Mouse (Mus musculus) hindbrain, embryonic 12.5 days (tissue): ENCODE data around the gene Itpa. TPM values are rescaled to one million over a fixed set of nuclear protein-coding genes. Genes with fewer than 3 reads are reported as not detected.
A peak's percentile ranks its signal among the peaks of the same experiment; 100 is the strongest.
"Not testable (repeated sequence)": the region's sequence is repeated elsewhere in the genome, so short reads cannot be mapped to it uniquely, and the experiment has no call there.

Experiments
- ATAC-seq: fragments of 200-750 bp; cut with Nextera tagmentation; 2 replicates; pipeline ENCODE4 v1.8.0; 2017; ENCODE audit warnings: moderate TSS enrichment; ENCODE audit not compliant: low FRiP score
- H3K27ac ChIP-seq: fragments of 300-500 bp; sonication (generic); 2 replicates; pipeline ENCODE4 v1.5.1; 2016; ENCODE audit warnings: mild to moderate bottlenecking
- H3K27me3 ChIP-seq: fragments of 300-500 bp; sonication (generic); 2 replicates; pipeline ENCODE4 v1.6.1; 2016; ENCODE audit warnings: mild to moderate bottlenecking
- H3K36me3 ChIP-seq: fragments of 300-500 bp; sonication (generic); 2 replicates; pipeline ENCODE4 v1.6.1; 2016; ENCODE audit warnings: mild to moderate bottlenecking
- H3K4me1 ChIP-seq: fragments of 300-500 bp; sonication (generic); 2 replicates; pipeline ENCODE4 v1.6.1; 2016
- H3K4me2 ChIP-seq: fragments of 300-500 bp; sonication (generic); replicated peaks from 2 replicates; pipeline ENCODE4 v1.6.1; 2016; ENCODE audit warnings: mild to moderate bottlenecking
- H3K4me3 ChIP-seq: fragments of 300-500 bp; sonication (generic); 2 replicates; pipeline ENCODE4 v1.5.1; 2016; ENCODE audit warnings: mild to moderate bottlenecking
- H3K9ac ChIP-seq: fragments of 300-500 bp; sonication (generic); 2 replicates; pipeline ENCODE4 v1.6.1; 2016; ENCODE audit warnings: mild to moderate bottlenecking, moderate library complexity
- H3K9me3 ChIP-seq: fragments of 300-500 bp; sonication (generic); replicated peaks from 2 replicates; pipeline ENCODE4 v1.6.1; 2016; ENCODE audit warnings: mild to moderate bottlenecking
- WGBS: fragments of 180-500 bp; shearing (Covaris S2); methylation state at CpG from one replicate; pipeline ENCODE4 v1.1.7; 2016; 5-methylcytosine and 5-hydroxymethylcytosine counted together
- polyA plus RNA-seq: library from polyadenylated mRNA; unstranded; fragments of >200 nt; fragmentation: Nextera tagmentation; extraction: Ambion mirVana; gene quantifications from 2 replicates; pipeline ENCODE4 v1.2.1, GENCODE M21; 2016

Itpa gene
- polyA plus RNA-seq, 1 experiment from 2014 or later: 130 TPM

GRCm38 (mm10) chr2:130639276-130639675 lies 28.1 kb upstream of the Itpa start:
- WGBS: 82% methylated on average over 6 of the region's 6 CpGs

DNA sequence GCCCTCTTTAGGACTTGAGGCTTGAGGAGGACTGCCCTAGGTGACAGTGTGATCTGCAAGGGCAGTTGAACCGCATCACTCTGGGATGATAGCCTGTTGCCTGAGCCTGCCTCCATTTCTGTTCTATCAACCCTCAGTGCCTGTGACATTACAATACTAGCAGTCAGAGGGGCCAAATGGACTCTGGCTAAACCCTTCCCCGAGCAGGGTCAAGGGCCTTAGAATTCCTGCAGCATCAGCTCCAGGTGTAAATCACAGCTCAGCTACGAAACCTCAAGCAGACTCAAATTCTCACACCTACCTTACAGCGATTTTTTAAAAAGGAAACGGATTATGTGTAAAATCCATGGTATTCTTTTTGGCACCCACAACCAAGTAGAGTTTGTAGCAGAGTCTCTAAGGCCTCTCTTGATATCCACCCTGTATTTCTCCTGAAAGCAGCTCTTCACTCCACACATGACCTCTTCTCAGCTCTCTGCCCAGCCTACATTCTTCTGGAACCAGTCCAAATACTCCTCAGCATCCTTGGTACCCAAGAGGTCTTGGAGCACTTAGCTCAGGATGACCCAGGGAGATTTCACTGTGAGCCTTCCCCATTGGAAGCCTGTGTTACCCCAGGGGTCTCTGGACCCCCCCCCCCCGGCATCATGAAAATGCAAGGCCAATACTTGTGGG lies 25.9 kb upstream of the Itpa start:
- H3K27ac ChIP-seq: no peak overlapping the region
- H3K4me2 ChIP-seq: peak overlapping the region; percentile 94
- WGBS: 76% methylated on average over 6 of the region's 6 CpGs
- no peak for ATAC-seq
- H3K9me3 ChIP-seq: no peaks in the 10 kb centered on the region
- peaks cover 15% of the 10 kb centered on the region for H3K4me1 ChIP-seq
- peak overlapping the region; percentile 72 for H3K4me3 ChIP-seq
- H3K27me3 ChIP-seq: peaks cover 42% of the 10 kb centered on the region
- no peaks in the 10 kb centered on the region; the same call in 1 of the 2 replicates for H3K36me3 ChIP-seq
- H3K9ac ChIP-seq: no peak overlapping the region; the same call in 1 of the 2 replicates

More at GRCm38 (mm10) chr2:130639276-130639675, 28.1 kb upstream of the Itpa start:
- H3K27me3 ChIP-seq: peaks cover 64% of the 10 kb centered on the region
- H3K9me3 ChIP-seq: no peaks in the 10 kb centered on the region
- no peak overlapping the region for H3K4me2 ChIP-seq
- H3K4me1 ChIP-seq: peaks cover 35% of the 10 kb centered on the region
- no peak for ATAC-seq
- no peaks in the 10 kb centered on the region for H3K36me3 ChIP-seq
- H3K9ac ChIP-seq: no peak overlapping the region
- H3K4me3 ChIP-seq: no peak overlapping the region
- no peak overlapping the region for H3K27ac ChIP-seq

DNA sequence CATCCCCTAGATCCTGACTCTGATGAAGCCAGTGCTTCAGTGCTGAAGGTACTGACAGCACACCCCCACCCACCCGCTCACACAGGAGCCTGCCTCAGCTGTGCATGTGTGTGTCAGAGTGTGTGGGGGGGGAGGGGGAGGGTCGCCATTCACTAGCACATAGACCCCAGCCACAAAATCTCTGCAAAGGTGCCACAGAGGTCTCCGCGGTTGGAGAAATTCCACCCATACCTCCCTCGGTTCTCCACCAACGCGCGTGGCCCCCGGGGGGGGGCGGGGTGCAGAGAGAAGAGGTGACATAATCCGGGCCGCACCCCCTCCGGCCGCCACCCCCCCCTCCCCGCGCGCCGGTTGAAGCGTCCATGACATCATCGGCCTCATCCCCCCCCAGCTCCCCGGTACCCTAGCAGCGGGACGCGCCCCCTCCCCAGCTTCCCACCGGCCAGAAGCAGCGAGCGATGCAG lies 25.2 kb upstream of the Itpa start:
- Histone ChIP-seq H3K9ac (peak overlapping the region; percentile 76), H3K9me3 (no peaks in the 10 kb centered on the region), H3K36me3 (peaks cover 3% of the 10 kb centered on the region; the same call in 1 of the 2 replicates), H3K27ac (peak overlapping the region; percentile 40; the same call in 1 of the 2 replicates), H3K4me1 (peaks cover 15% of the 10 kb centered on the region), H3K4me2 (peak overlapping the region; percentile 94), H3K27me3 (peaks cover 34% of the 10 kb centered on the region), H3K4me3 (peak overlapping the region; percentile 72)
- peak; percentile 80 for ATAC-seq
- WGBS: 1% methylated on average over 12 of the region's 27 CpGs

DNA sequence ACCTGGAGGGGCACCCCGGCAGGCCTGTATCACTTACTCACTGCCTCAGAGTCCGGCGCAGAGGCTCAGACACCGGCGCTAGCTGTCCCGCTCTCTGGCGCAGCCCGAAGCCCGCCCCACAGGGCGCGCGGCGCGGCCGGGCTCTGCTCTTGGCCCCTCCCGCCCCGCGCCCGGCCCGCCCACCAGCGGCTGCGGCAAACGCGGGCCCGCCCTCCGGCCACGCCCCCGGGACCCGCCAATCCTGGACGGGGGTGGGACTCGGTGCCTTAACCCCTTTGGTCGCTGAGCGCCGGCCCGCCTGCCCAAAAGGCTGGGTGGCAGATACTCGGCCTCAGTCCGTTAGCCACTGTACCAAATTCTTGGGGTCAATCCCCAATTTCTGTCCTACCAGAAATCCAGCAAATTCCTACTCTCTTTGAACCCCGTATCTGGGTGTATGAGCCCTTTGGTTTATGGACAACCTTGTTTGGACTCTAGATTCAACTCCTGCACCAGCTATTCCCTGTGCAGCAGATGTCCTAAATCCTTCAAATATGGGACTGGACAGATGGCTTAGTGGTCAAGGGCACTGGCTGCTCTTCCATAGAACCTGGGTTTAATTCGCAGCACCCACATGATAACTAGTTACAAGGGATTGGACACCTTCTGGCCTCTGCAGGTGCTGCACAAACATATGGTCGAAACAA lies 24.6 kb upstream of the Itpa start, which contains the start of gene Lzts3:
Lzts3 (minus strand) TSS at position 120 of the 686 bp plus-strand sequence.
- H3K27ac ChIP-seq: peak within 1 kb of the TSS; percentile 40; the same call in 1 of the 2 replicates

DNA sequence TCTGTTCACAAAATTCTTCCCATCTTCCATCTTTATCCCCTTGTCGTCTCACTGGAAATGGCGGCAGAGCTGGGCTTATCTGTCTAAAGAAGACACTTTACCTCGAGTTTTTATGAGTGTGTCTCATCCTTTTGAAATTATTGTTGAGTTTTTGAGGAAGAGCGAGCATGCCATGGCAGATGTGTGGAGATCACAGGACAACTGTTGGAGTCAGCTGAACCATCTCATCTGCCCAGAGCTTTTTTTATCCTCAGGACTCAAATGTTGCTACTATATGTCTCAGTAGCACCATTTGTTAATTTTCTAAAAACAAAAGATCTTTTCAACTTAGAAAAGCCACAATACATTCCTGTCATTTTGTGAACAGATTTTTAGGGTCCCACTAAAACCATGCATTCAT lies 22.2 kb upstream of the Itpa start:
- H3K9ac ChIP-seq: no peak overlapping the region
- peaks cover 9% of the 10 kb centered on the region for H3K36me3 ChIP-seq
- no peak overlapping the region for H3K27ac ChIP-seq
- no peak for ATAC-seq
- no peak overlapping the region for H3K4me3 ChIP-seq
- no peaks in the 10 kb centered on the region for H3K9me3 ChIP-seq
- H3K4me1 ChIP-seq: peaks cover 12% of the 10 kb centered on the region
- H3K27me3 ChIP-seq: peaks cover 9% of the 10 kb centered on the region; the same call in 1 of the 2 replicates
- WGBS: 79% methylated on average over 4 of the region's 4 CpGs
- no peak overlapping the region for H3K4me2 ChIP-seq

More for the DNA sequence above, 24.6 kb upstream of the Itpa start, which contains the start of gene Lzts3:
- peaks cover 15% of the 10 kb centered on the region for H3K4me1 ChIP-seq
- peak within 1 kb of the TSS; percentile 76 for H3K9ac ChIP-seq
- peak within 1 kb of the TSS; percentile 94 for H3K4me2 ChIP-seq
- no peaks in the 10 kb centered on the region for H3K9me3 ChIP-seq
- 5% methylated on average over 21 of the region's 40 CpGs for WGBS
- H3K27me3 ChIP-seq: peaks cover 28% of the 10 kb centered on the region
- peak; percentile 96 for ATAC-seq
- peak within 1 kb of the TSS; percentile 72 for H3K4me3 ChIP-seq
- peaks cover 4% of the 10 kb centered on the region; the same call in 1 of the 2 replicates for H3K36me3 ChIP-seq

- WGBS: 79% methylated on average over 6 of the region's 6 CpGs
- not testable (repeated sequence) for H3K27me3 ChIP-seq, ATAC-seq, H3K9ac ChIP-seq, H3K4me3 ChIP-seq, H3K4me2 ChIP-seq, H3K4me1 ChIP-seq, H3K9me3 ChIP-seq, H3K27ac ChIP-seq
- H3K36me3 ChIP-seq: peaks cover 34% of the 10 kb centered on the region
Observed at GRCm38 (mm10) chr2:130649028-130649427, 18.4 kb upstream of the Itpa start.

DNA sequence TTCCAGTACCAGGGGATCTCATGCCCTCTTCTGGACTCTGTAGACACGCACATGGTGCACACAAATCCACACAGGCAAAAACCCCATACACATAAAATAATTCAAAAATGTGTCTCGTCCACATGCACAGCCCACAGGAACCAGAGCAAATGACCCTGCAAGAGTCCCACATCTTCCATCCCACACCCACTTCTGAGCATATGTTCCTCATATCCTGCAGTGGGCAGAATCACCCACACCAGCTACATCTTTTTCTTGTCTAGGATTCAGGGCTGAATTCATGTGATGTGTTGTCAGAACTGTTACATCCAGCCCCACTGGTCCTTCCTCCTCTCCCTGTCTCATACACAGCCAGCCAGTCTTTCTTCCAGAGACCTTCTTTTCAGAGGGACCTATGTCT lies 14.1 kb upstream of the Itpa start:
- H3K9ac ChIP-seq: no peak overlapping the region
- H3K36me3 ChIP-seq: peaks cover 70% of the 10 kb centered on the region
- no peak overlapping the region for H3K27ac ChIP-seq
- H3K4me3 ChIP-seq: no peak overlapping the region
- no peaks in the 10 kb centered on the region for H3K9me3 ChIP-seq
- 96% methylated on average over 2 of the region's 2 CpGs for WGBS
- ATAC-seq: no peak
- no peaks in the 10 kb centered on the region for H3K4me1 ChIP-seq
- H3K4me2 ChIP-seq: no peak overlapping the region
- no peaks in the 10 kb centered on the region for H3K27me3 ChIP-seq

DNA sequence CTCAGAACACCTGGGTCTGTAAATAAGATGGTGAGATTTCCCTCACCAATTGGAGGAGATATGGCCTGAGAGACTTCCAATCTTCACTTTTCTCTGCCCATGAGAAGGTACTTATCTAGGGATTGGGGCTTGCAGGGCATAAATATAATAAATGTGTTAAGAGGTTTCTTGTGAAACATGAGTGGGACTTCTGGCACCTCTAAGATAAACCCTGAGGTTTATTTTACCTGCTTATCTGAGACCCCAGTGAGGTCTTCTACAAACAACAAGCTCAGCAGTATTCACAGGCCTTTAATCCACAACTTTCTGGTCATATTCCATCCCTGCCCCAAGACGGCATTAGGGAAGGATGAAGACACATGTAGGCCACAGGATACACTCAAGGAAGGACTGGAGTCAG lies 13.7 kb upstream of the Itpa start:
- 88% methylated on average over 1 of the region's 1 CpGs for WGBS
- Histone ChIP-seq H3K4me1 (no peaks in the 10 kb centered on the region), H3K27ac (no peak overlapping the region), H3K9me3 (no peaks in the 10 kb centered on the region), H3K9ac (no peak overlapping the region), H3K27me3 (no peaks in the 10 kb centered on the region), H3K36me3 (peaks cover 75% of the 10 kb centered on the region), H3K4me2 (no peak overlapping the region), H3K4me3 (no peak overlapping the region)
- no peak for ATAC-seq

DNA sequence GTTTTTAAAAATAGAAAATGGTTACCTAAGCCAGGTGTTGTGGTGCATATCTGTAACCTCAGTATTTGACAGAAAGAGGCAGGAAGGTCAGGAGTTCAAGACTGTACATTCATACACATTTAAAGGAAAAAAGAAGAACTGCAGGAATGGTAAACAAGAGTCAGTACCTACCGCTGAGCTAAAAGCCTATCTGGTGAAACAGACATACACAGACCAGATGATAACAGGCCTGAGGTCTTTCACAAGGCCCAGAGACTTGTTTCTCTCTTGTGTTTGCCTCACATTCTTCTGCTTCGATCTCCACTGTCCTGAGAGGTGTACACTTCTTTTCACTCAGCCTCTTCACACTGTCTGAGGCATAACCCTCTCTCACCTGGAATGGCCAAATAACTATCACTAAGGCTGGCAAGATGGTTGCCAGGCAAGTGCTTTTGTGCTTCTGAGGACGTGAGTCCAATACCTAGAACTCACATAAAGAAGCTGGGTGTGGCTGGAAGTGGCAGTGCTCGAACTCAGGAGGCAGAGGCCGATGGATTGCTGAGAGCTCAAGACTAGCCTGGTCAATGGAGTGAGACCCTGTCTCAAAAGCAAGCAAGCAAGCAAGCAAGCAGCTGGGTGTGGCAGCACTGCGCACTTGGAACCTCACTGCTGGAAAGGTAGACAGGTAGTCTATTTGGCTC lies 11.6 kb upstream of the Itpa start:
- Histone ChIP-seq H3K9me3 (no peaks in the 10 kb centered on the region), H3K4me3 (no peak overlapping the region), H3K4me1 (no peaks in the 10 kb centered on the region), H3K9ac (no peak overlapping the region), H3K27me3 (no peaks in the 10 kb centered on the region), H3K27ac (no peak overlapping the region), H3K36me3 (peaks cover 76% of the 10 kb centered on the region), H3K4me2 (no peak overlapping the region)
- ATAC-seq: no peak
- WGBS: 88% methylated on average over 6 of the region's 6 CpGs

DNA sequence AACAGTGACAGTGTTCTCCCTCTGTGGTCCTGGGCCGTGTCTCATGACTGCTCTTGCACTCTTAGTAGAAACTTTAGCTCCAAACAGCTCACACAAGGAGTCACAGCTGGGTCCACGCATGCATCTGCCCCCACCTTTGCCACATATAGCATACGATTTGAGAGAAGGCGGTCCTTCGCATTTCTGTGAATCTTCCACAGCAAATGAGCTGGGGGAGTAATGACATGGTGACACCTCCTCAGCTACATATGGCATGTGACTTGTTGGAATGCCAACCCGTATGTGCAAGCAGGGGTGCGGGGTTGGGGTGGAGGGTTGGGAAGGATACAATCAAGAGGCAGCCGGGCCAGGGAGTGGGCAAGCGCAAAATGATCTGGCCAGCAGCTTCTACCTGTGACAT lies 10.9 kb upstream of the Itpa start:
- no peak for ATAC-seq
- no peaks in the 10 kb centered on the region for H3K4me1 ChIP-seq
- no peak overlapping the region for H3K9ac ChIP-seq
- H3K9me3 ChIP-seq: no peaks in the 10 kb centered on the region
- no peak overlapping the region for H3K4me3 ChIP-seq
- no peak overlapping the region for H3K4me2 ChIP-seq
- peaks cover 81% of the 10 kb centered on the region for H3K36me3 ChIP-seq
- H3K27ac ChIP-seq: no peak overlapping the region
- WGBS: 95% methylated on average over 9 of the region's 9 CpGs
- H3K27me3 ChIP-seq: no peaks in the 10 kb centered on the region

DNA sequence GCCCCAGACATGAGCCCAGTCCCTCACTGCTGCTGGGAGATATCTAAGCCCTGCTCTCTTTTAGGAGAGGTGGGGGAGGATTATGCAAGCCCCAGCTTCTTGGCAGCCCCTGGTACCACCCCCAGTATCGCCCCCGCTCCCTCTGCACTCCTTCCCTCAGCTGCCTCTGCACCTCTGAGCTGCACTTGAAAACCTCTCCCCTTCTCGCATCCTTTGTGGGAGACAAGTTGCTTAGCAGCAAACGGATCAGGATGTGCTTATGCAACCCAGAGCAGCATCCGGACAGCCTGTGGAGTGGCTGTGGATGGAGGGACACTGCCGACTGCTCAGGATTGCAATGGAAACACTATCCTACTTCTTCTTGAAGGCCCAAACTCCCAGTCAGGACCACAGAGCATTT lies 9.9 kb upstream of the Itpa start:
- no peak overlapping the region for H3K9ac ChIP-seq
- H3K27ac ChIP-seq: no peak overlapping the region
- no peaks in the 10 kb centered on the region for H3K9me3 ChIP-seq
- no peaks in the 10 kb centered on the region for H3K27me3 ChIP-seq
- no peak overlapping the region for H3K4me3 ChIP-seq
- peaks cover 84% of the 10 kb centered on the region for H3K36me3 ChIP-seq
- no peak for ATAC-seq
- WGBS: 86% methylated on average over 6 of the region's 6 CpGs
- H3K4me2 ChIP-seq: no peak overlapping the region
- peaks cover under 1% of the 10 kb centered on the region; the same call in 1 of the 2 replicates for H3K4me1 ChIP-seq

- Histone ChIP-seq H3K27ac (no peak overlapping the region), H3K4me2 (no peak overlapping the region), H3K9ac (no peak overlapping the region), H3K36me3 (peaks cover 74% of the 10 kb centered on the region), H3K4me3 (no peak overlapping the region), H3K27me3 (no peaks in the 10 kb centered on the region), H3K9me3 (no peaks in the 10 kb centered on the region), H3K4me1 (peaks cover 11% of the 10 kb centered on the region)
- ATAC-seq: no peak
- 95% methylated on average over 10 of the region's 10 CpGs for WGBS
Observed at GRCm38 (mm10) chr2:130658530-130658929, 8.9 kb upstream of the Itpa start.
